Mouse (Mus musculus): ENCODE data around the gene Eif4a2. TPM values are rescaled to one million over a fixed set of nuclear protein-coding genes. Genes with fewer than 3 reads are reported as not detected.

The Eif4a2 gene
- polyA plus RNA-seq, 1 experiment: 86.9 TPM

DNA sequence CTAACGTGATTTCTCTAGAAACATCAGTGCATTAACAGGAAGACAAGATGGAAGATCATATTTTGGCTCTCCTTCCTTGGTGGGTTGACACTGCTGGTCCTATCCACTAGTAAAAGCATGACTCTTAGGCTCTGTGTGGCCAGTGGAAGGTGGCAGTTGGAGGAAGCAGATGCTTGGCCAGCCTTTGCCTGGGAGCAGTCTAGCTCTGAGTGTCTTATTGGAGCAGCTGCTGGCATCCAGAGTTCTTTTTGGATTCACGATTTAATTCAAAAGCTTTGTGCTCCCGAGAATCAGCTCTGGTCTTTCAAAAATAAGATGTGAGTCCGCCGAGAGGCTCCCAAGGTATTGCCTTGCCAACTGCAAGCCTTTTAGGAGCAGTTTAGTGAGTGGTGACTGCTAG is 38.0 kb downstream of the Eif4a2 start:
- Histone ChIP-seq H3K79me3 (ENCODE audit: low read depth) (no peaks in the 10 kb centered on the region), H3K79me2 (ENCODE audit: control insufficient read depth, insufficient read depth) (no peaks in the 10 kb centered on the region), H3K4me3 (ENCODE audit: insufficient read depth, poor library complexity, severe bottlenecking) (no peak overlapping the region), H3ac (ENCODE audit: control insufficient read depth, insufficient read length, low read depth) (no peak overlapping the region), H3K36me3 (ENCODE audit: control insufficient read depth, insufficient read depth) (no peaks in the 10 kb centered on the region), H3K27me3 (ENCODE audit: control insufficient read depth, insufficient read depth, insufficient read length) (peaks cover 3% of the 10 kb centered on the region)
- TF ChIP-seq FOSL1 (IDR thresholded peaks at IDR 0.05; ENCODE audit: insufficient read depth, low read length, poor library complexity, severe bottlenecking) (no peak), MYOD1 (IDR thresholded peaks at IDR 0.05; ENCODE audit: control insufficient read depth, insufficient read length, low read depth) (no peak), MAX (IDR thresholded peaks at IDR 0.05) (no peak), USF1 (IDR thresholded peaks at IDR 0.05; ENCODE audit: low read depth) (no peak), CTCF (IDR thresholded peaks at IDR 0.05; ENCODE audit: control insufficient read depth, insufficient read depth, insufficient read length) (no peak), CEBPB (IDR thresholded peaks at IDR 0.05; ENCODE audit: low read depth) (no peak), MYOG (IDR thresholded peaks at IDR 0.05; ENCODE audit: control insufficient read depth, extremely low read depth, insufficient read length) (no peak)

DNA sequence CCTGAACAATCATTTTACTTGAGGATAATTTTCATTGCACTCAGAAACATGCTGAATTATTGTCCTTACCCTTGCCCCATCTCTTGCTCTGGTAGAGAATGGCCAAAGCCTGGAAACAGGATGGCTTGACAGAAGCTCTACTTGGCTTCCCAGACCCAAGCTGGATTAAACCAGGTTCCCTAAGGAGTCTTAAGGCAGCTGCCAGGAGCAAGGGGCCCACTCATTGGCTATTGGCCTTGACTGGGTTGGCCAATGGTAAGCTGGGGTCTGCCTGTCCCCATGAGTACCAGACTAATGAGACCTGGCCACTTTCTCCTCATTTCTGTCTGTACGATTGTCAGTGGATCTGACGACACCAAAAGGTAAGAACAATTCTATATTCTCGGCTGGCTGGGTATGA is 39.0 kb downstream of the Eif4a2 start, which contains the start of gene Adipoq:
TSS of gene Adipoq (plus strand) at position 257 of the 400 bp plus-strand sequence.
- Histone ChIP-seq H3ac (ENCODE audit: control insufficient read depth, insufficient read length, low read depth) (no peak within 1 kb of the TSS), H3K36me3 (ENCODE audit: control insufficient read depth, insufficient read depth) (no peaks in the 10 kb centered on the region), H3K27me3 (ENCODE audit: control insufficient read depth, insufficient read depth, insufficient read length) (peaks cover 3% of the 10 kb centered on the region), H3K79me3 (ENCODE audit: low read depth) (no peaks in the 10 kb centered on the region), H3K4me3 (ENCODE audit: insufficient read depth, poor library complexity, severe bottlenecking) (no peak within 1 kb of the TSS), H3K79me2 (ENCODE audit: control insufficient read depth, insufficient read depth) (no peaks in the 10 kb centered on the region)
- TF ChIP-seq FOSL1 (IDR thresholded peaks at IDR 0.05; ENCODE audit: insufficient read depth, low read length, poor library complexity, severe bottlenecking) (no peak), CTCF (IDR thresholded peaks at IDR 0.05; ENCODE audit: control insufficient read depth, insufficient read depth, insufficient read length) (no peak), CEBPB (IDR thresholded peaks at IDR 0.05; ENCODE audit: low read depth) (no peak), MYOG (IDR thresholded peaks at IDR 0.05; ENCODE audit: control insufficient read depth, extremely low read depth, insufficient read length) (no peak), MAX (IDR thresholded peaks at IDR 0.05) (no peak), USF1 (IDR thresholded peaks at IDR 0.05; ENCODE audit: low read depth) (no peak)

DNA sequence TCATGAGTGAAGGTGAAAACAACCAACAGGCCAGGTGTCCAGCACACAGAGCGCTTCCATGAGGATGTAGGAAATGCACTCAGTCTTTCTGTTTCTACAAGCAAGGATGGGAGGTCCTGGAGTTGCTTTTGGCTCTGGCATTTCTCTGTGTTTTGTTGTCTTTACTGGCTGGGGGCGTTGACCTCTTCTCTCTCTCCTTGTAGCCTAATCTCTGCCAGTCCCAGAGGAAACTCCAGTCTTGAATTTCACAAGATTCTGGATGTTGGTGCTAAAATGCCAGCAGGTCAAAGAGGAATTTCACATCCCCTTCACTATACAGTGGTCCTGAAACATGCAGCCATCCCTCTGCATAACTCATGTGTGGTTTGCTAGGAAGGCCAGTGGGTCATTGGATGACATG is 41.7 kb downstream of the Eif4a2 start:
- no peak overlapping the region for H3K4me3 ChIP-seq (ENCODE audit: insufficient read depth, poor library complexity, severe bottlenecking)
- H3K79me2 ChIP-seq (ENCODE audit: control insufficient read depth, insufficient read depth): no peaks in the 10 kb centered on the region
- TF ChIP-seq USF1 (IDR thresholded peaks at IDR 0.05; ENCODE audit: low read depth): no peak
- no peak for TF ChIP-seq CEBPB (IDR thresholded peaks at IDR 0.05; ENCODE audit: low read depth)
- TF ChIP-seq MYOG (IDR thresholded peaks at IDR 0.05; ENCODE audit: control insufficient read depth, extremely low read depth, insufficient read length): no peak
- TF ChIP-seq FOSL1 (IDR thresholded peaks at IDR 0.05; ENCODE audit: insufficient read depth, low read length, poor library complexity, severe bottlenecking): no peak
- TF ChIP-seq MYOD1 (IDR thresholded peaks at IDR 0.05; ENCODE audit: control insufficient read depth, insufficient read length, low read depth): no peak
- no peaks in the 10 kb centered on the region for H3K36me3 ChIP-seq (ENCODE audit: control insufficient read depth, insufficient read depth)
- H3K27me3 ChIP-seq (ENCODE audit: control insufficient read depth, insufficient read depth, insufficient read length): peaks cover 3% of the 10 kb centered on the region
- H3K79me3 ChIP-seq (ENCODE audit: low read depth): no peaks in the 10 kb centered on the region
- no peak overlapping the region for H3ac ChIP-seq (ENCODE audit: control insufficient read depth, insufficient read length, low read depth)

DNA sequence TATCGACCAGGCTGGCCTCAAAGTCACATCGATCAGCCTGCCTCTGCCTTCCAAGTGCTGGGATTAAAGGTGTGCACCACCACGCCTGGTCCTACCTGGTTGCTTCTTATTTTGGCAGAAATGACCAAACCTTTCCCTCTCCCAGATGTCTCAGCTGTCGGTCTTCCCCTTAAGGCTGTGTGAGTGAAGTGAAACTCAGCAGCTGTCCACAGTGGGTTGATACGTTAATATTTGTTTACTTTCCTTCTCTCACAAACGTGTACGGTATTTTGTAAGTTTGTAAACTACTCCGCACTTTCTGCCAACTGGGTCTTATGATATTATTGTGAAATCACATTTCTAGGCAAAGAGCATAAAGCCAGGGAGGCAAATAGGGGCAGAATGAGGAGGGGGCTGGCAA is 42.2 kb downstream of the Eif4a2 start:
- Histone ChIP-seq H3K4me3 (ENCODE audit: insufficient read depth, poor library complexity, severe bottlenecking) (no peak overlapping the region), H3K36me3 (ENCODE audit: control insufficient read depth, insufficient read depth) (no peaks in the 10 kb centered on the region)
- TF ChIP-seq FOSL1 (IDR thresholded peaks at IDR 0.05; ENCODE audit: insufficient read depth, low read length, poor library complexity, severe bottlenecking) (no peak), USF1 (IDR thresholded peaks at IDR 0.05; ENCODE audit: low read depth) (no peak), CEBPB (IDR thresholded peaks at IDR 0.05; ENCODE audit: low read depth) (no peak), MYOD1 (IDR thresholded peaks at IDR 0.05; ENCODE audit: control insufficient read depth, insufficient read length, low read depth) (no peak), CTCF (IDR thresholded peaks at IDR 0.05; ENCODE audit: control insufficient read depth, insufficient read depth, insufficient read length) (no peak), MYOG (IDR thresholded peaks at IDR 0.05; ENCODE audit: control insufficient read depth, extremely low read depth, insufficient read length) (no peak), MAX (IDR thresholded peaks at IDR 0.05) (no peak)

DNA sequence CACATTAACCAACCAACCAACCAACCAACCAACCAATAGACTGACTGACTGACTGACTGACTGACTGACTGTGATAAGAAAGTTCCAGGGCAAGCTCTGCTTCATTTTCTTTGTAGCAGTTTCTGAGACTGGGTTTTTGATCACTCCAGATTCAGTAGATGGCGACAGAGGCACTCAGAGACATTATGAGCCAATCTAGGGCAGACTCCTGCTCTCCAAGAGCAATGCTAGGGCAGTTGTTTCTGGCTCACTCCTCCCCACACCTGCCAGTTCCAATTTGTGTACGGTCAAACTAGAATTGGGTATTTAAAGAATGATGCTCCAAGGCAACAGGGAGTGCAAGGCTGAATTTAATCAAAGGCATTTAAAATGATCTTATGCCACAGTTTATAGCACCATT is 44.2 kb downstream of the Eif4a2 start:
- no peak for TF ChIP-seq MAX (IDR thresholded peaks at IDR 0.05)
- TF ChIP-seq USF1 (IDR thresholded peaks at IDR 0.05; ENCODE audit: low read depth): no peak
- no peak for TF ChIP-seq CTCF (IDR thresholded peaks at IDR 0.05; ENCODE audit: control insufficient read depth, insufficient read depth, insufficient read length)
- no peak for TF ChIP-seq FOSL1 (IDR thresholded peaks at IDR 0.05; ENCODE audit: insufficient read depth, low read length, poor library complexity, severe bottlenecking)
- TF ChIP-seq CEBPB (IDR thresholded peaks at IDR 0.05; ENCODE audit: low read depth): no peak
- no peak for TF ChIP-seq MYOG (IDR thresholded peaks at IDR 0.05; ENCODE audit: control insufficient read depth, extremely low read depth, insufficient read length)
- TF ChIP-seq MYOD1 (IDR thresholded peaks at IDR 0.05; ENCODE audit: control insufficient read depth, insufficient read length, low read depth): no peak
- no peaks in the 10 kb centered on the region for H3K79me2 ChIP-seq (ENCODE audit: control insufficient read depth, insufficient read depth)

More for the DNA sequence above, 42.2 kb downstream of the Eif4a2 start:
- Histone ChIP-seq H3K79me3 (ENCODE audit: low read depth) (no peaks in the 10 kb centered on the region), H3ac (ENCODE audit: control insufficient read depth, insufficient read length, low read depth) (no peak overlapping the region), H3K27me3 (ENCODE audit: control insufficient read depth, insufficient read depth, insufficient read length) (peaks cover 3% of the 10 kb centered on the region), H3K79me2 (ENCODE audit: control insufficient read depth, insufficient read depth) (no peaks in the 10 kb centered on the region)

DNA sequence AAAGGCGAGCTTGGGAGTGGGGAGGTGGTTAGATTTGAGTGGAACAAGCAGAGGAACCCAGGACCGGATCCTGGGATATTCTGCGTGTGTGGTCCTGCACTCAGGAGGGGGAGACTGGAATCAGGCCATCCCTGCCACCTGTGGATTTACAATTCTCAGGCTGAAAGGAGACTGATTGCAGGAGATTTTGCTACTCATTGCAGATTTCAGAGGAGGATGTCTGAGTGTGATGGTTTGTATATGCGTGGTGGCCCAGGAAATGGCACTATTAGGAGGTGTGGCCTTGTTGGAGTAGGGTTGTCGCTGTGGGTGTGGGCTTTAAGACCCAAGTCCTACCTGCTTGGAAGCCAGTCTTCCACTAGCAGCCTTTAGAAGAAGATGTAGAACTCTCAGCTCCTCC is 47.0 kb downstream of the Eif4a2 start:
- Histone ChIP-seq H3K79me3 (ENCODE audit: low read depth) (no peaks in the 10 kb centered on the region), H3K4me3 (ENCODE audit: insufficient read depth, poor library complexity, severe bottlenecking) (no peak overlapping the region), H3K36me3 (ENCODE audit: control insufficient read depth, insufficient read depth) (no peaks in the 10 kb centered on the region), H3K79me2 (ENCODE audit: control insufficient read depth, insufficient read depth) (no peaks in the 10 kb centered on the region), H3ac (ENCODE audit: control insufficient read depth, insufficient read length, low read depth) (no peak overlapping the region), H3K27me3 (ENCODE audit: control insufficient read depth, insufficient read depth, insufficient read length) (peaks cover under 1% of the 10 kb centered on the region)
- TF ChIP-seq CTCF (IDR thresholded peaks at IDR 0.05; ENCODE audit: control insufficient read depth, insufficient read depth, insufficient read length) (no peak), CEBPB (IDR thresholded peaks at IDR 0.05; ENCODE audit: low read depth) (no peak), USF1 (IDR thresholded peaks at IDR 0.05; ENCODE audit: low read depth) (no peak), MYOG (IDR thresholded peaks at IDR 0.05; ENCODE audit: control insufficient read depth, extremely low read depth, insufficient read length) (no peak), FOSL1 (IDR thresholded peaks at IDR 0.05; ENCODE audit: insufficient read depth, low read length, poor library complexity, severe bottlenecking) (no peak), MAX (IDR thresholded peaks at IDR 0.05) (no peak), MYOD1 (IDR thresholded peaks at IDR 0.05; ENCODE audit: control insufficient read depth, insufficient read length, low read depth) (no peak)

More for the DNA sequence above, 44.2 kb downstream of the Eif4a2 start:
- Histone ChIP-seq H3K27me3 (ENCODE audit: control insufficient read depth, insufficient read depth, insufficient read length) (peaks cover 3% of the 10 kb centered on the region), H3K4me3 (ENCODE audit: insufficient read depth, poor library complexity, severe bottlenecking) (no peak overlapping the region), H3ac (ENCODE audit: control insufficient read depth, insufficient read length, low read depth) (no peak overlapping the region), H3K79me3 (ENCODE audit: low read depth) (no peaks in the 10 kb centered on the region), H3K36me3 (ENCODE audit: control insufficient read depth, insufficient read depth) (no peaks in the 10 kb centered on the region)
